In genomic region chr6:139634561-139634960, GRCm38 (mm10) we compare ENCODE assay signal across 25 mouse cellular contexts. TPM values are rescaled to one million over a fixed set of nuclear protein-coding genes. Genes with fewer than 3 reads are reported as not detected.
A peak's percentile ranks its signal among the peaks of the same experiment; 100 is the strongest.
DNase-seq lines count a peak whose midpoint lies in the region; ATAC-seq and TF ChIP-seq lines count a peak whose summit lies in the region.
"Had no signal": no experiment of that assay in that cellular context is flagged by ENCODE, and none has a peak within 500 bp of the region (broad histone marks: within the 10 kb centered on the region; RNA-seq: fewer than 3 reads in every experiment).

No protein-coding gene starts in this region.

- no peak for TF ChIP-seq POLR2A in ES-Bruce4 (IDR thresholded peaks at IDR 0.05; ENCODE audit: insufficient read depth, low read length)

- H3K9me3 ChIP-seq in intestine, postnatal 0 days (ENCODE audit: control insufficient read depth): no peaks in the 10 kb centered on the region
- no peaks in the 10 kb centered on the region for H3K9me3 ChIP-seq in intestine, embryonic 15.5 days
- H3K9me3 ChIP-seq in liver, postnatal 0 days (ENCODE audit: low read length): no peaks in the 10 kb centered on the region
- H3K9me3 ChIP-seq in liver, embryonic 11.5 days (ENCODE audit: control insufficient read depth, low read length): no peaks in the 10 kb centered on the region
- H3K9me3 ChIP-seq in ES-Bruce4 (replicated peaks; ENCODE audit: control insufficient read depth, insufficient read depth, low read length, poor library complexity, severe bottlenecking): no peaks in the 10 kb centered on the region
- H3K9me3 ChIP-seq: embryonic facial prominence, embryonic 10.5 days; heart, embryonic 13.5 days; hindbrain, embryonic 13.5 days; limb, embryonic 13.5 days; neural tube, embryonic 15.5 days had no signal

- H3K4me3 ChIP-seq in intestine, postnatal 0 days (ENCODE audit: low read depth, low read length): no peak overlapping the region
- H3K4me3 ChIP-seq in intestine, embryonic 15.5 days (replicated peaks): no peak overlapping the region
- H3K4me3 ChIP-seq in liver, postnatal 0 days (ENCODE audit: low read depth, low read length): no peak overlapping the region
- H3K4me3 ChIP-seq in liver, embryonic 11.5 days (ENCODE audit: low read depth, low read length): no peak overlapping the region
- no peak overlapping the region for H3K4me3 ChIP-seq in ES-Bruce4 (ENCODE audit: low read depth, low read length)
- H3K4me3 ChIP-seq: embryonic facial prominence, embryonic 10.5 days; heart, adult 2 months; heart, embryonic 13.5 days; hindbrain, embryonic 13.5 days; limb, embryonic 13.5 days; neural tube, embryonic 15.5 days had no signal

- no peak for TF ChIP-seq EP300 in liver, postnatal 0 days (IDR thresholded peaks at IDR 0.05; ENCODE audit: low read depth)
- TF ChIP-seq EP300 in ES-Bruce4 (IDR thresholded peaks at IDR 0.05; ENCODE audit: insufficient read depth, low read depth, low read length): no peak

- no peak for ATAC-seq in intestine, postnatal 0 days
- ATAC-seq in intestine, embryonic 15.5 days: no peak
- ATAC-seq in liver, postnatal 0 days: no peak
- ATAC-seq in liver, embryonic 11.5 days (replicated peaks; ENCODE audit: low FRiP score): no peak
- ATAC-seq: CD4-positive, CD25-positive, alpha-beta regulatory T cell, adult 4 months; forebrain, embryonic 16.5 days; midbrain, embryonic 16.5 days had no signal

- no peak for DNase-seq in liver, postnatal 0 days
- no peak for DNase-seq in liver, embryonic 11.5 days (ENCODE audit: low spot score)
- peak; percentile 9 for DNase-seq in WW6 (ENCODE audit: low read depth, low spot score)
- no peak for DNase-seq in spleen, postnatal 4 days (ENCODE audit: low spot score in 2 of 2)
- DNase-seq: cerebellum, adult 11 months; cerebellum, postnatal 10 days; gastrocnemius, postnatal 36 days; heart, adult 2 months; heart, postnatal 14 days; kidney, adult 8-10 months; kidney, postnatal 25 days; layer of hippocampus, adult 9-11 months; lung, adult 18-20 months; lung, postnatal 4 days had no signal

- WGBS in intestine, postnatal 0 days: 77% methylated on average over 3 of the region's 3 CpGs
- 81% methylated on average over 3 of the region's 3 CpGs for WGBS in intestine, embryonic 15.5 days
- 62% methylated on average over 3 of the region's 3 CpGs for WGBS in liver, postnatal 0 days (ENCODE audit: insufficient replicate concordance)
- 71% methylated on average over 3 of the region's 3 CpGs for WGBS in liver, embryonic 11.5 days

- no peak overlapping the region for H3K9ac ChIP-seq in intestine, postnatal 0 days (ENCODE audit: low read depth, low read length)
- H3K9ac ChIP-seq in intestine, embryonic 15.5 days: no peak overlapping the region
- H3K9ac ChIP-seq in liver, postnatal 0 days (replicated peaks): no peak overlapping the region
- no peak overlapping the region for H3K9ac ChIP-seq in liver, embryonic 11.5 days (ENCODE audit: low read depth, low read length)
- H3K9ac ChIP-seq in ES-Bruce4 (ENCODE audit: low read depth, poor library complexity, severe bottlenecking): no peak overlapping the region
- H3K9ac ChIP-seq: heart, embryonic 13.5 days; hindbrain, embryonic 13.5 days; limb, embryonic 13.5 days; neural tube, embryonic 15.5 days had no signal

- H3K4me1 ChIP-seq in intestine, postnatal 0 days (replicated peaks; ENCODE audit: control insufficient read depth, insufficient read depth, low read length): no peaks in the 10 kb centered on the region
- H3K4me1 ChIP-seq in intestine, embryonic 15.5 days (replicated peaks): no peaks in the 10 kb centered on the region
- H3K4me1 ChIP-seq in liver, postnatal 0 days (ENCODE audit: insufficient read depth): no peaks in the 10 kb centered on the region
- H3K4me1 ChIP-seq in liver, embryonic 11.5 days (replicated peaks; ENCODE audit: control insufficient read depth, insufficient read depth, low read length): no peaks in the 10 kb centered on the region
- H3K4me1 ChIP-seq in ES-Bruce4 (ENCODE audit: control insufficient read depth, insufficient read depth, low read length): no peaks in the 10 kb centered on the region
- H3K4me1 ChIP-seq: embryonic facial prominence, embryonic 10.5 days; heart, embryonic 13.5 days; hindbrain, embryonic 13.5 days; limb, embryonic 13.5 days; neural tube, embryonic 15.5 days had no signal

- no peaks in the 10 kb centered on the region for H3K36me3 ChIP-seq in intestine, postnatal 0 days (ENCODE audit: control insufficient read depth, insufficient read depth)
- no peaks in the 10 kb centered on the region for H3K36me3 ChIP-seq in intestine, embryonic 15.5 days
- 0 out of 2 replicates have a peak, but pooled peaks cover 2% of the 10 kb centered on the region for H3K36me3 ChIP-seq in liver, postnatal 0 days (replicated peaks; ENCODE audit: insufficient read depth, low read length)
- no peaks in the 10 kb centered on the region for H3K36me3 ChIP-seq in liver, embryonic 11.5 days (ENCODE audit: control insufficient read depth, insufficient read depth, low read length)
- no peaks in the 10 kb centered on the region for H3K36me3 ChIP-seq in ES-Bruce4 (ENCODE audit: control insufficient read depth, insufficient read depth, low read length, poor library complexity, severe bottlenecking)
- H3K36me3 ChIP-seq: embryonic facial prominence, embryonic 10.5 days; heart, embryonic 13.5 days; hindbrain, embryonic 13.5 days; limb, embryonic 13.5 days; neural tube, embryonic 15.5 days had no signal

- no peaks in the 10 kb centered on the region for H3K27me3 ChIP-seq in intestine, postnatal 0 days (replicated peaks; ENCODE audit: control insufficient read depth, insufficient read depth, low read length)
- H3K27me3 ChIP-seq in intestine, embryonic 15.5 days (replicated peaks): no peaks in the 10 kb centered on the region
- H3K27me3 ChIP-seq in liver, postnatal 0 days (ENCODE audit: insufficient read depth, low read length): no peaks in the 10 kb centered on the region
- H3K27me3 ChIP-seq in liver, embryonic 11.5 days (replicated peaks; ENCODE audit: control insufficient read depth, insufficient read depth, low read length): no peaks in the 10 kb centered on the region
- H3K27me3 ChIP-seq in ES-Bruce4 (ENCODE audit: control insufficient read depth, insufficient read depth, low read length, poor library complexity, severe bottlenecking): no peaks in the 10 kb centered on the region
- H3K27me3 ChIP-seq: heart, embryonic 13.5 days; hindbrain, embryonic 13.5 days; limb, embryonic 13.5 days; neural tube, embryonic 15.5 days had no signal

- TF ChIP-seq CTCF in intestine, postnatal 0 days (IDR thresholded peaks at IDR 0.05; ENCODE audit: low read depth): peak; percentile 31
- TF ChIP-seq CTCF in liver, postnatal 0 days (IDR thresholded peaks at IDR 0.05; ENCODE audit: low read depth): peak; percentile 16; the same call in 1 of the 2 replicates
- peak; percentile 29 for TF ChIP-seq CTCF in ES-Bruce4 (IDR thresholded peaks at IDR 0.05; ENCODE audit: low read depth, low read length)

- no peak overlapping the region for H3K4me2 ChIP-seq in intestine, postnatal 0 days (replicated peaks; ENCODE audit: low read depth)
- H3K4me2 ChIP-seq in intestine, embryonic 15.5 days (replicated peaks): no peak overlapping the region
- no peak overlapping the region for H3K4me2 ChIP-seq in liver, postnatal 0 days (ENCODE audit: low read depth, low read length)
- no peak overlapping the region for H3K4me2 ChIP-seq in liver, embryonic 11.5 days
- H3K4me2 ChIP-seq: heart, embryonic 13.5 days; hindbrain, embryonic 13.5 days; limb, embryonic 13.5 days; neural tube, embryonic 15.5 days had no signal

- H3K27ac ChIP-seq in intestine, postnatal 0 days (ENCODE audit: low read depth, low read length): no peak overlapping the region
- H3K27ac ChIP-seq in intestine, embryonic 15.5 days: no peak overlapping the region
- H3K27ac ChIP-seq in liver, postnatal 0 days (ENCODE audit: low read depth): no peak overlapping the region
- no peak overlapping the region for H3K27ac ChIP-seq in liver, embryonic 11.5 days (ENCODE audit: low read depth, low read length)
- H3K27ac ChIP-seq in ES-Bruce4 (ENCODE audit: insufficient read depth, low read length): no peak overlapping the region
- H3K27ac ChIP-seq: embryonic facial prominence, embryonic 10.5 days; heart, adult 2 months; heart, embryonic 13.5 days; hindbrain, embryonic 13.5 days; limb, embryonic 13.5 days; neural tube, embryonic 15.5 days had no signal

RNA-seq across cellular contexts. Expression of gene Pik3c2g, which starts 47.5 kb away (rescaled TPM):
- 0.22 and 0.35 TPM in 2 replicates for polyA plus RNA-seq in intestine, postnatal 0 days (2015; fragmentation: Nextera tagmentation; extraction: Ambion mirVana)
- 0.72 and 0.78 TPM in 2 replicates for polyA plus RNA-seq in intestine, embryonic 15.5 days (2015; fragmentation: Nextera tagmentation; extraction: Ambion mirVana)
- 5.6 and 5.8 TPM in 2 replicates for polyA plus RNA-seq in liver, postnatal 0 days (2015; fragmentation: Nextera tagmentation; extraction: Ambion mirVana)
- 1.3 and 1.6 TPM in 2 replicates for polyA plus RNA-seq in liver, embryonic 11.5 days (2014; fragmentation: Nextera tagmentation; extraction: Ambion mirVana)
- not detected in 2 replicates for polyA plus RNA-seq in ES-Bruce4 (2011; ENCODE audit: insufficient read depth, insufficient read length, low read depth, missing spikeins)
- polyA plus RNA-seq: CD4-positive, CD25-positive, alpha-beta regulatory T cell, adult 4 months; heart, adult 2 months had no signal
